In genomic region chr17:12723986-12724766, GRCm38 (mm10) we compare ENCODE assay signal across 8 mouse cellular contexts. TPM values are rescaled to one million over a fixed set of nuclear protein-coding genes. Genes with fewer than 3 reads are reported as not detected.
DNase-seq lines count a peak whose midpoint lies in the region; ATAC-seq and TF ChIP-seq lines count a peak whose summit lies in the region.

No protein-coding gene starts in this region.

- peak; percentile 59 for DNase-seq in ovary, adult 18-20 months (ENCODE audit: low spot score)
- no peak for DNase-seq in ovary, postnatal 36 days (ENCODE audit: low spot score)
- DNase-seq in limb, embryonic 10.5 days (ENCODE audit: low spot score), result no peak
- DNase-seq in testis, postnatal 10 days (ENCODE audit: low spot score), result no peak
- no peak for DNase-seq in retina, embryonic 14.5 days (ENCODE audit: low spot score)
- DNase-seq in left cerebral cortex, postnatal 14 days (ENCODE audit: low spot score in 2 of 2), result no peak

- H3K9ac ChIP-seq in heart, embryonic 12.5 days, result peak overlapping the region; percentile 57; the same call in 1 of the 2 replicates

- H3K4me2 ChIP-seq in heart, embryonic 12.5 days, result peak overlapping the region; percentile 11

- intact Hi-C loops in left cerebral cortex, postnatal 14 days (cut with DNase I), result no loop called here

- H3K27me3 ChIP-seq in heart, embryonic 12.5 days (replicated peaks), result no peaks in the 10 kb centered on the region
- H3K27me3 ChIP-seq in limb, embryonic 10.5 days (ENCODE audit: low read depth, poor library complexity, severe bottlenecking), result no peaks in the 10 kb centered on the region
- no peaks in the 10 kb centered on the region for H3K27me3 ChIP-seq in small intestine, adult 2 months (ENCODE audit: control insufficient read depth, insufficient read depth, low read length)

- no peak for TF ChIP-seq CTCF in small intestine, adult 2 months (IDR thresholded peaks at IDR 0.05; ENCODE audit: extremely low read depth, insufficient read length, insufficient replicate concordance, low read depth, low read length)

- H3K4me1 ChIP-seq in heart, embryonic 12.5 days (replicated peaks), result peaks cover 83% of the 10 kb centered on the region
- peaks cover 64% of the 10 kb centered on the region for H3K4me1 ChIP-seq in limb, embryonic 10.5 days
- H3K4me1 ChIP-seq in small intestine, adult 2 months (ENCODE audit: control insufficient read depth, insufficient read depth, insufficient read length, low read length), result peaks cover 39% of the 10 kb centered on the region

- no peak for TF ChIP-seq POLR2A in small intestine, adult 2 months (IDR thresholded peaks at IDR 0.05; ENCODE audit: low read depth, low read length)

- H3K4me3 ChIP-seq in heart, embryonic 12.5 days, result no peak overlapping the region
- no peak overlapping the region for H3K4me3 ChIP-seq in limb, embryonic 10.5 days
- H3K4me3 ChIP-seq in small intestine, adult 2 months (ENCODE audit: low read depth, low read length), result no peak overlapping the region

- H3K9me3 ChIP-seq in heart, embryonic 12.5 days (replicated peaks), result no peaks in the 10 kb centered on the region
- no peaks in the 10 kb centered on the region for H3K9me3 ChIP-seq in limb, embryonic 10.5 days (replicated peaks)

- ATAC-seq in heart, embryonic 12.5 days (ENCODE audit: insufficient number of reproducible peaks, low FRiP score), result peak; percentile 62

- H3K36me3 ChIP-seq in heart, embryonic 12.5 days, result peaks cover 81% of the 10 kb centered on the region
- peaks cover 81% of the 10 kb centered on the region for H3K36me3 ChIP-seq in limb, embryonic 10.5 days
- H3K36me3 ChIP-seq in small intestine, adult 2 months (ENCODE audit: control insufficient read depth, insufficient read depth, low read length), result no peaks in the 10 kb centered on the region

- H3K27ac ChIP-seq in heart, embryonic 12.5 days (ENCODE audit: poor library complexity, severe bottlenecking), result peak overlapping the region; percentile 96
- peak overlapping the region; percentile 80 for H3K27ac ChIP-seq in limb, embryonic 10.5 days
- H3K27ac ChIP-seq in small intestine, adult 2 months (ENCODE audit: insufficient read depth, low read depth, low read length), result peak overlapping the region; percentile 83

- WGBS in heart, embryonic 12.5 days, result 9% methylated on average over 5 of the region's 5 CpGs
- WGBS in limb, embryonic 10.5 days, result 70% methylated on average over 5 of the region's 5 CpGs
- 28% methylated on average over 5 of the region's 5 CpGs for WGBS in small intestine, adult 2 months

RNA-seq across cellular contexts. Expression of gene Igf2r, which starts 45.3 kb away (rescaled TPM):
- polyA plus RNA-seq in heart, embryonic 12.5 days (2016; fragmentation: Nextera tagmentation; extraction: Ambion mirVana), result 293 and 312 TPM in 2 replicates
- polyA plus RNA-seq in limb, embryonic 10.5 days (2016; fragmentation: Nextera tagmentation; extraction: Ambion mirVana), result 30.3 and 35.6 TPM in 2 replicates
- polyA plus RNA-seq in small intestine, adult 2 months (2012; rRNA removed), result 8.3 and 19.7 TPM in 2 replicates
- 10 to 100 TPM; 25.8 to 25.9 TPM for total RNA-seq in left cerebral cortex, postnatal 14 days (2021)

RNA-seq across cellular contexts. Expression of gene Slc22a1, which starts 48.5 kb away (rescaled TPM):
- 4.0 and 4.7 TPM in 2 replicates for polyA plus RNA-seq in heart, embryonic 12.5 days (2016; fragmentation: Nextera tagmentation; extraction: Ambion mirVana)
- polyA plus RNA-seq in limb, embryonic 10.5 days (2016; fragmentation: Nextera tagmentation; extraction: Ambion mirVana), result not detected in 2 replicates
- 32.1 and 46.4 TPM in 2 replicates for polyA plus RNA-seq in small intestine, adult 2 months (2012; rRNA removed)
- total RNA-seq in left cerebral cortex, postnatal 14 days (2021), result 1 to 10 TPM; 2.1 to 3.7 TPM
